Mouse (Mus musculus) layer of hippocampus, postnatal 25 days (tissue): Measurements from ENCODE around the gene Vwa5b2. TPM values are rescaled to one million over a fixed set of nuclear protein-coding genes. Genes with fewer than 3 reads are reported as not detected.

Experiments used
- DNase-seq, 2 experiments: peaks; one replicate each; pipeline ENCODE4 v3.0.0; 2022; ENCODE audit warnings: mixed read lengths in 2 of 2, low spot score in 1 of 2; ENCODE audit errors: extremely low spot score in 1 of 2
- total RNA-seq, 2 experiments: library from RNA; stranded (reverse); gene quantifications; 2 replicates each; pipeline ENCODE4 v1.2.3; 2021

Gene Vwa5b2
- total RNA-seq, 2 experiments from 2014 or later: 22.8 to 24.2 TPM

DNA sequence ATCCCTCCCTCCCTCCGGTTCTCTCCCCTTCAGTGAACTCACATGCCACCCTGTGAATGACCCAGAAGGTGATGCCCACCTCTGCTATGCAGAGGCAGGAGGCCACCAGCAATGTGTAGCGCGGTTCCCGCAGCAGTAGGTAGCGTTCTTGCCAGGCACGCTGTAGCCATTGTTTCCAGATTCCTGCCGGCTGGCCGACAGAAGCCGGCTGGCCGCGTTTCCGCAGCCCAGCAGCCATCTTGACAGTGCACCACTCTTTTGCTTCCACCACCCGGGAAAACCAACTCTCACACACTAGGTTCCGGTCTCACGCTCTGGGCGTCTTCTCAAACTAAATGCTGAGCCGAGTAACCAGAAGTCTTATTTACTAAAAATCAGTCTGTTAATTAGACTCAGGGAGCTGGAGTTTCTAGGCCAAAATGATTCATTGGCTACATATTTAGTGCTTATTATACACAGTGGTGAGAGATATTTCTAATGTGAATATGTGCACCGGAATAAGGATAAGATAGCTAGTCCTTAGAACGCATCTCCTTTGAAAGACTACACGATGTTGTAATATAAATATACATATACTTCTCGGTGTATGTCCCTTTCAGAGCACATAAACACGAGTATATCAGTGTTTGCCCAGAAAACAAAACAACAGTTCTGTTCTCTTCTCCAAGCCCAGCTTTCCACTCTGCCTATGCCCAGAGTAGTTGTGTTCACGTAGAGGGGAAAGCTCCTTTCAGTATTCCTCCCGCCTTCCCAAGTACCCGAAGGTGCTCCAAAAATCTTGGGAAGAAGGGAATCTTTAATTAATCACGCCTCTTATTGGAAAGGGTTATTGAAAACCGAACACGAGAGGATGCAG, 21.5 kb downstream of the Vwa5b2 start:
- peak; percentile 68 to 72 for DNase-seq

DNA sequence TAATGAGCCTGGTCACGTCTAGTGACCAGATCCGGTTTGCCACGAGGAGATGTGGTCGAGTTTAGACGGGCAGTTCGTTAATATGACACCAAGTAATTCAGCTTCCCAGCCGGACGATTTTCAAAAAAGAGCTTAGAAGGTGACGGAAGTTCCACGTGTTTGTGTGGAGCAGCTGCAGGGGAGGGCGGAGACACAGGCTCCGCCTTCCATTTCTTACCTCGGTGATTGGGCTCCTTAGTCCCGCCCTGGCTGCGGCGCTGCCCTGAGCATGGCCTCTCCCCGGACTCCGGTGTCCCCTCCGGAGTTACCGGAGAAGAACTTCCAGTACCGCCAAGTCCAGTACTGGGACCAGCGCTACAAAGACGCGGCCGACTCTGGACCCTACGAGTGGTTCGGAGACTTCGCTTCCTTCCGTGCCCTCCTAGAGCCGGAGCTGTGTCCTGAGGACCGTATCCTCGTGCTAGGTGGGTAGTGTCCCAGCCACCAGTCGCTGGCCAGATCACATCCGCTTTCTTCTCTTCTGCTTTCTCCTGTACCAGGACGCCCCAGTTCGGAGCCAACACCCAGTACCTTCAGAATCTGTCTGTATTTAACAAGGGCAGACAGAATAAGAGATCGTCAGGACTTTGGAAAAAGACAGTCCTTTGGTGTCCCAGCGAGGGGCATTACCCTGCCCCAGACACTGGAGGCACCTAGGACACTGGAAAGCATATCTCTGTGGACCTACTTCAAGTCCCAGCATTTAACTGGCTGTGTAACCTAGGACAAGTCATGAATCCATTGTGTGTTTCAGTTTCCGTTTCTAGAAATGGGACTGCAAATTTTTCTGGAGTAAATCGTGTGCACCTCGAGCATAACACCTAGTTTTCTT, 22.3 kb downstream of the Vwa5b2 start, which contains the start of the genes Eef1akmt4, Gm49333 and Alg3:
Gene Eef1akmt4 (plus strand): TSS at position 237 of the 871 bp plus-strand sequence.
Gene Gm49333 (plus strand): TSS at position 254 of the 871 bp plus-strand sequence.
Gene Alg3 (minus strand): TSS at position 379 of the 871 bp plus-strand sequence.
- DNase-seq: peak; percentile 49 to 52

DNA sequence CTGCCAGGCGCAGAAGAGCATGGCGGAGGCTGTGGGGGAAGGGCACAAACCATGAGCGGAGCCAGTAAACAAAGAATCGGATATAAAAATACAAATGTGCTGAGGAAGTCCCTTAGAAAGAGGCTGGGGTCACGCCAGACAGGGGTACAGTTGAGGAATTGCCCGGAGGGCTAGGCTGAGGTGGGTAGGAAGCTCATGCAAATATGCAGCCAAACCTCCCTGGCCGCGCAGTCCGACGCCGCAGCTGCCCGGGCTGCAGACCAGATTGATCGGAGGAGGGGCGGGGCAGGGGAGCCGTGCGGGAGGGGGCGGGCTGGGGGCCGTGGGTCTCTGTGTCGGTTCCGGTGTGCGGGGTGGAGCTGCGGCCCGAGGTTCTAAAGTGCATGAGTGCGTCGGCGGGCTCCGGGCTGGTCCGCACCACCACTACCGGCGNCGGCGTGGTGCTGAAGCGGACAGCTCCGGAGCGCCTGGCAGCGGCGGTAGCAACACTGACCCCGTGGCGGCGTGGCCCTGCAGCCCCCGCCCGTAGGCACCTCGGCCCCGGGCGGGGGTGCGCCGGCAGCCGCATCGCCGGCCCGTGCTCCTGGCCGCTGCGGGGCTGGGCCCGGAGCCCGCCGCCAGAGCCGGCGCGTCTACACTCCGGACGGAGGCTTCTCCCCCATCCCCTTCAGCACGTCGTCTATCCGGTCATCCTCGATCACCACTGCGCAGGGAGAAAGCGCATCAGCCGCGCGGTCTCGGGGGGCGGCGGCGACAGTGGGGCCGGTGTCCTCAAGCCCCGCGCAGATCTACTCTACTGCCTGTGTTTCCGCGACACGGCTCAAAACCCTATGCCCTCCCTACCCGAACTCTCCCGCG, 30.5 kb downstream of the Vwa5b2 start:
- DNase-seq: no peak

DNA sequence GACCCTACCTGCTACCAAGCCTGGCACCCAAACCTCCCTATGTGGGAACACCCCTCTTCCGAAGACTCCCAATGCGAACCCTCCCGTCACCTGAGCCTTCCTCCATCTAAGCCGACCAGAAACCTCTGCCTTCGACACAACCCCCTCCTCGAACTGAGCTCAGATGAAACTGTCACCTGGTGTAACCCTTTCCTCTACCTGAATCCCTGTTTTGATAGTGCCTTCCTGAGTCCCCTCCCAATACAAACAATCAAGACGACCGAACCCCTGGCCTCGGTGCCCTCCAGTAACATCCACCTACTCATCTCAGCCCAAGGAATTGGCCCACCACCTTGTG, 31.1 kb downstream of the Vwa5b2 start:
- no peak for DNase-seq

DNA sequence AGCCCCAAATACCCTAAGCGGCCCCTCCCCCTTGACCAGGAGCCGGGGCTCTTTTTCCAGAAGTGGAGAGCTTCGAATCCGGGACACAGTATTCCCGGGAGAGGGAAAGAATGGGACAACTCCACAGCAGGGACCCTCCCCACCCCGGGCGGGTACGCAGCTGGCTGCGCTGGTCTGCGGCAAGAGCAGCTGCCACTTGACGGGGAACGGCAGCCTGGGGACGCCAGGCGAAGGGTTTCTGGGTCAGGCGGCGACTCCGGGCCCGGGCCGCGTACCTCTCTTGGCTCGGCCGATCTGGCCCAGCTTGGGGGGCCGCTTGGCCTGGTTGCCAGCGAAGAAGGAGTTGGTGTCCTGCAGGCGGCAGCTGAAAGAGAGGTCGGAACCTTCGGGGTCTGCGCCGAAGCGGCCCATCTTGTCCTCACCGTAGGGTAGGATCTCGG, 31.5 kb downstream of the Vwa5b2 start:
- DNase-seq: peak in 1 of 2 experiments; percentile 20

DNA sequence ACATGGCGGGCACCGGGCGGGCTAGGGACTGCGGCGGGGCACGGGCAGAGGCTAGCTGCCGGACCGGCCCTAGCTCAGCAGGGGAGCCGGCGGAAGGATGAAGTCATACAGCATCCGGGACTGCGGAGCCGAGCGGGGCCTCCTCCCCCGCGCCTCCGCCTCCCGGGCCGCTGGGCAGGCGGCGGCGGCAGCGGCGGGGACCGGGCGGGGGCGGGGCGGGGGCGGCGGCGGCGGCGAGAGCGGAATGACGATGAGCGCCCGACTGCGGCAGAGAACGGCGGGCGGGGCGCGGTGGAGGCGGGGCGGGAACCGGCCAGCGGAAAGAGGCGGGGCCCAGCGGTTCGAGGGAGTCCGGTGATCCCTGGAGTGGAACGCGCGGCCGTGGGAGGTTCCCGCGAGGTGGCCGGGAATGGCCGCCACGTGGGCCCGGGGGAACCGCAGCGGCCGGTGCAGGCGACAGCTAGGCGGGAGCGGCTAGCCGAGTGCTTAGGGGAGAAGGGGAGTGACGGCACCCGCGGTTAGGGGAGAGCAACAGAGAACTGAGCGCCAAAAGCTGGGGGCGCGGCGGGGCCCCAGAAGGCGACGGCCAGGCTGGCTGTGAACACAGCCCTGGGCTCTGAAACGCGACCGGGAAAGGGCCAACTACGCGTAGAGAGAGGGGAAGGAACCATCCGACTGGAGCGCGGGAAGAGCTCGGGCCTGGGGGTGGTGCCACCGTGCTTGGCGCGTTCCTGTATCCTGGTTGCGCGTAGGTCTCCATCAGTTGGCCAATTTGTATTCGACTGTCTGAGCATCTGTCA, 32.1 kb downstream of the Vwa5b2 start, which contains the start of gene Camk2n2:
Gene Camk2n2 (minus strand): TSS at position 97 of the 800 bp plus-strand sequence.
- DNase-seq: peak; percentile 32 to 36

DNA sequence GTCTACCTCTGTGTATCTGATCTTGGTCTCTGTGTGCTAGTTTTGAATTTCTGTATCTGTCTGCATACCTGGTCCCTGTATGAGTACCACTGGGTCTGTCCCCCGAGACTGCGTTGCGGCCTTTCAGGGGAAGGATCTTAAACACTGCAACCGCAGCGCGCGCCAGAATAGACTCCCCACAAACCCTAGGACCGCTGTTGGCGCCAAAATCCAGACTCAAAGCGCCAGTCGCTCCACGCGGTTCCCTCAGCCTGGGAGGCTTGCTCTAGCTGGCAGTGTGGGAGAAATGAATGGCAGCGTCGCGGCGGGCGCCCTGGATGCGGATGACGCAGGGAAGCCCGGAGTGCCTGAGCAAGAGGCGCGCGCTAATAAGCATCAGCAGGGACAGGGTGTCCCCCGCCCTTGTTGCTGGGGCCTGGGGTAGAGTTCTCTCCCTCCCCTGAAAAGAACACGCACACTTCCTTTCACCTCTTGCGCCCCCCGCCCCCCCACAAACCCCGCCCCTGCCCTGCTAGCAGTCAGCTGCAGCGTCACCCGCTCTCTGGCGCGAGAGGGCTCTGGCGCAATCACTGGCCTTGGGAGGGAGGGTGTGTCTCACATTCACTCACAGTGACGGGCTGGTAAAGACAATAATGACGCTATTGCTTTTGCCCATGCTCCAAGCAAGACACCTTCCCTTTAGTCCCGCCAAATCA, 32.9 kb downstream of the Vwa5b2 start:
- peak; percentile 41 to 46 for DNase-seq

DNA sequence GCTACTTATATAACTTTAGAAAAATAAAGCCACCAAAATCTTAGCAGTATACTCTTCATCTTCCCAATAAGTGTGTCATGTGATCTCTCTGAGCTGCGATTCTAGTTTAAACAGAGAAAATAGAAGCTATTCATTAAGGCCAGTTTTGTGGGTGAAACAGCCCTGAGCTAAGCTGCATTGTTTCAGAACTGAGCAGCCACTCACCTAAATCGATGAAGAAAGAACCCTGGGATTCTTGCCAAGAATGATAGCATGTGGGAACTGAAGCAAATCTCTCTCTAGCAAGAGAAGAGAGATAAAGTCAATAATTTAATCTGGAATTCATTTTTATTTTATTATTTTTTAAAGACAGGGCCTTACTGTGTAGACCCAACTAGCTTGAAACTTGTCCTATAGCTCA, 33.9 kb downstream of the Vwa5b2 start:
- no peak for DNase-seq

DNA sequence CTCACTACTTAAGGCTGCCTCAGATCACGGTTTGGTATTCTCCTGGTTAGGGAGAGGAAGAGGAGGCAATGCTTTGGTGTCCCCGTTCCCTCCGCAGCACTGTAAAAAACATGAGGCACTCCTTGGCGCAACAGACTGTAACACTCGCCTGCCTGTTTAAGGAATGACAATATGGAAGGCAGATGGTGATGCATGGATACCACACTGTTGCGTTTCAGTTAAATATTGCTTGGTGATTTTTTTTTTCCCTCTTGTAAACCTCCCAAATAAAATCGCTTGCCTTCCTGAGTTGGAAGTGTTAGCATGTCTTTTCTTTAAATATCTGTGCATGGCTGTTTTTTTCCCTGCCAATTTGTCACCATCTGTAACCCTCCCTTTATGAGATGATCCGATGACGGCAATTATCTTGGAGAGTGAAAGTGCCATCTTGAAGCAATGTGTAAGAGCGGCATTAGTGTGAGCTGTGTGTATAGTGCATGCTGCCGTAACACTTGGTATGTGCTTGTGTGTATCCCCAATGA, 39.7 kb downstream of the Vwa5b2 start:
- DNase-seq: peak in 1 of 2 experiments; percentile 22

DNA sequence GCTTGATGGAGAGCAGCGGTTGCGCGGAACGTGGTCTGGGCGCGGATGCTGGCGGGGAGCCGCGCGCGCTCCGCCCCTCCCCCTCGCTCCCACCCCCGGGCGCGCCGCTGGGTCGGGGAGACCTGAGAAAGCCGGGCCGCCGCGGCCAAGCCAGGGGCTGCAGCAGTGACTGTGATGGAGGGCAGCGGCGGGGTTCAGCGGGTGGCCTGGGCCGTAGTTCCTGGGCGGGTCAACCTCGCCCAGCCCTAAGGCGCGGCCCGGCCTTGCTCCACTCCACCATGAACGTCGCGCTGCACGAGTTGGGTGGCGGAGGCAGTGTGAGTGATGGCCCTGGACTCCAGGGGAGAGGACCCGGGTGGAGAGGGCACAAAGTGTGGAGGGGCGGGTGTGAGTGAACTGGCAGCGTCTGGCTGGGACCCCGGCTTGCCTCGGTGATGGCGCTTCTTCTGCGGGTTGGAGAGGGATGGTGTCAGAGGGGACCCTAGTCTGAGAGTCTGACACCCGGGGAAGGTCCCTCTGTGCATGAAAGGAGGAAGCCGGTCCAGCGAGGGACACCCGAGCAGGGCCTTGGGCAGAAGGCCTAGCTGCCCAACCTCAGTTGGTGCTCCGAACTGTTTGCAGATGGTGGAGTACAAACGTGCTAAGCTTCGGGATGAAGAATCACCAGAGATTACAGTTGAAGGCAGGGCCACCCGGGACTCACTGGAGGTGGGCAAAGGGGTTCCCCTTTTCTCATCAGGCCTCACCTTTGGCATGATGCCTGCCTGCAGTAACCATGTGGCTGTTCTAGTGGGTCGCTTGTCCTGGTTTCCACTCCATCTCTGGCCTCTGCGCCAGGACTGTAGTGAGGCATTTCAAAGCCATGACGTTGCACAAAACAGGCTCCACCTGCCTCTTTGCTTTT, 40.7 kb downstream of the Vwa5b2 start, which contains the start of gene Ece2:
Gene Ece2 (plus strand): TSS at position 98 of the 904 bp plus-strand sequence.
- peak; percentile 27 to 34 for DNase-seq

DNA sequence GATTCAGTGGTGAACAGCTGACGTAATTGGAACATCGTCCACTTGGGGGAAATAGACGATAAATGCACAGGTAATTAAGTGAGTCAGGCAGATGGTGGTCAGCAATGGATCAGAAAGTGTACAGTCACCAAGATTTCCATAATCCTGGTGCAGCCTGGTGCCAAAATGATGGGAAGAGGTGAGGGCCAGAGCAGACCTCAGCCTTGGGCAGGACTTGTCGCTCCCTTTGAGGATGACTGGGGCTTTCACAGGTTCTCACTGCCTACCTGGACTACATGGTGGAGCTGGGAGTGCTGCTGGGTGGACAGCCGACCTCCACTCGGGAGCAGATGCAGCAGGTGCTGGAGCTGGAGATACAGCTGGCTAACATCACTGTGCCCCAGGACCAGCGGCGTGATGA, 48.1 kb downstream of the Vwa5b2 start:
- DNase-seq: no peak

DNA sequence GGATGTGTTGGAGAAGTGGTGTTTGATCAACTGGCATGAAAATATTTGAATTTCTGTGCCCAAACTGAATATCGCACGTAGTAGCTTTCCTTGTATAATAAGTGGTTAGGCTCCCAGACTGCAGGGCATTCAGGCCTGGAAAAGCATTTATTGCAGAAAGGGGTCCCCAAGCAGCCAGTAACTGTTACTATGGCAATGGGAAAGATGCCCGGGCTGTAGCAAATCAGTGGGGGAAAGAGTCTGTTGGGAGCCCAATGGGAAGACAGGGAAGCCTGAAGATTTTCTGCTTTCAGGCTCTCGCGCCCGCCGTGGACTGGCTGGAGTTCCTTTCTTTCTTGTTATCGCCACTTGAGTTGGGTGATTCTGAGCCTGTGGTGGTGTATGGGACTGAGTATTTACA, 49.1 kb downstream of the Vwa5b2 start:
- DNase-seq: peak; percentile 38 to 62

DNA sequence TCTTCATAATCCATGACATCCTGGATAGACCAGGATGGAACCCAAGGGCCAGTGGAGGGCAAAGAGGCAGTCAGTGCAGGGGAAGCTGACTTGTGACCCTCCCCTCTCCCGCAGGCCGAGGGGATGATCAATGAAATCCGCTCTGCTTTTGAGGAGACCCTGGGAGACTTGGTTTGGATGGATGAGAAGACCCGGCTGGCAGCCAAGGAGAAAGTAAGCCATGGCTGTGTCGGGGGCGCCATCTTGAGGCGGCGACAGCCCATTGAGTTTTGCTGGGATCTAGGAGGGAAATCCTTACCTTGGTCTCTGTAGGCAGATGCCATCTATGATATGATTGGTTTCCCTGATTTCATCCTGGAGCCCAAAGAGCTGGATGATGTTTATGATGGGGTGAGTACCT, 52.9 kb downstream of the Vwa5b2 start:
- DNase-seq: peak; percentile 67 to 84

DNA sequence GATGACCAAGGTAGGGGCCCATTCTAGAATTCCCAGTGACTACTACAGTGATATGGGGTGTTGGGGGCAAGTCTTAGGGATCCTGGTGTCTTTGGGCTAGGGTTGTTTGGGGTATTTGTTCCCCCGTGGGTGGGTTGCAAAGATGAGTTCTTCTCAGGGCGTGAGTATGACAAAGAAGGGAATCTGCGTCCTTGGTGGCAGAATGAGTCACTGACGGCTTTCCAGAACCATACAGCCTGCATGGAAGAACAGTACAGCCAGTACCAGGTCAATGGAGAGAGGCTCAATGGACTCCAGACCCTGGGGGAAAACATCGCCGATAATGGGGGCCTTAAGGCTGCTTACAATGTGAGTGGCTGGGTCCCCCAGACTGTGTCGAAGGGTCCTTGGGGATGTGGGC, 54.6 kb downstream of the Vwa5b2 start:
- DNase-seq: no peak

DNA sequence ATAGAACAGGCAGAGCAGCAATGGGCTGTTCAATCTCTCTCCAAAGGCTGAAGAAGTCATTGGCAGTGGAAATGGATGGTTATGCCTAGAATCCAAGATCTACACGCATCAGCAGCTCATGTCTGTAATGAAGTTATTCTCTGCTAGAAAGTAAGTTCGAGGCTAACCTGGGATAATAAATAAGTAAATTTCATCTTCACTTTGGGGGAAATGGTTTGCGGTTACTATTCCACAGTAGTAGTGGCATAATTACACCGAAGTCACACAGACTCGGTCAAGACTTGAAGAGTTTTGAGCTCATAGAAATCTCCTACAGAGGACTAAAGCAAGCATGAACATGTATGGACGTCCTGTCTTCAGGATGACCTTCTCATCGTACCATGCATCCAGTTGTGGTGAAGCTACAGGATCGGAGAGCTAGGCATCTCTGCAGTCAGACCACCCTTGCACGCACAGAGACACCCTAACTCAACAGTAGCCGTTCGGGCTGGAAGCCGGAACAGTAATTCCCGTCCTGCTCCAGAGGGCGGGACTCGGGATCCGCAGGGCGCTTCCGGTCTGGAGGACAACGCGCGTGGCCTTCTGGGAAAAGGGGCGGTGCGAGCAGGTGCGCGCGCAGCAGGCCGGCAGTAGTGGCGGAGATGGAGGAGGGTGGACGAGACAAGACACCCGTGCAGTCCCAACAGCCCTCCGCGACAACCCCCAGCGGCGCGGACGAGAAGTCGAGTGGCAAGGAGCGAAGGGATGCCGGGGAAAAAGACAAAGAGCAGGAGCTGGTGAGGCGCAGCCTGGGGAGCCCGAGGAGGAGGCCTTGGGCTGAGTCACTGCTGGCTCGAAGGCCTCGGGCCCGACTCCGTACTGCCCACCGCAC, 62.0 kb downstream of the Vwa5b2 start, which contains the start of gene Psmd2:
Gene Psmd2 (plus strand): TSS at position 577 of the 871 bp plus-strand sequence.
- DNase-seq: peak; percentile 93 to 95

DNA sequence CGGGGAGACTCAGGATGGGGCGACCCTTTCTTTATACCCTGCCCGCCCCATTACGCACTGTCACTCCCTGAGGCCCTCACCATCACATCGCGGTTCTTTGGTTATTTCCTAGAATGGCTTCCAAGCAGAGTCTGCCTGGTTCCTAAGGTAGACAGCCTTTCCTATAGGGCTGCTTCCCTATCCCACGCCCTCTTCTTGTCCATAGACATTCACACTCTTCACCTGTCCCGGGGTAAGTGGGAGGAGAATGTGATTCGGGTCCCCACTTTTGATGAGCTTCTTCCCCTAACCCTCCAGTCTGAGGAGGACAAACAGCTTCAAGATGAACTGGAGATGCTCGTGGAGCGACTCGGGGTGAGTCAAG, 62.7 kb downstream of the Vwa5b2 start:
- no peak for DNase-seq
